Mouse (Mus musculus): ENCODE measurements around the gene Actl10.

DNA sequence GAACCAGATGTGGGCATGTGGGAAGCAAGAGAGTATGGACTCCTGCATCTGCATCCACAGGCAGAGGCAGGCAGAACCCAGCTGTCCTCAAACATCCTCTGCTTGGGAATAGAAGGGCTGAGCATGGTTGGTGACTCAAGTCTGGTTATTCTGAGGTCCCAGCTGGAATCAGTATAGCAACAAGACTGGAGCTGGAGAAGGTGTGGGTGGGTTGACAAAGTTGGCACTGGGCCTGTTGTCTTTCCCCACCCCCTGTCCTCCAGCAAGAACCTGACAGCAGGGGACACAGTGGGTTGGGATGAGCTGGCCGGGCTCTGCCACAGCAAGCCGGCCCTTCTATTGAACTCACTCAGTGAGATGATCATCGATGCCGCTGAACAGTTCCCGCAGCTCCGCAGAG, 3.7 kb downstream of the Actl10 start:
- TF ChIP-seq CTCF (IDR thresholded peaks at IDR 0.05; ENCODE audit: extremely low read depth, insufficient read depth, low read length) (no peak), POLR2A (IDR thresholded peaks at IDR 0.05; ENCODE audit: extremely low read depth, insufficient read depth, low read length) (no peak)

Measured in cortical plate, adult 2 months (tissue).